Mouse (Mus musculus): ENCODE measurements around the gene Adam23.

- TF ChIP-seq CTCF (IDR thresholded peaks at IDR 0.05; ENCODE audit: low read depth) (no peak), EP300 (IDR thresholded peaks at IDR 0.05; ENCODE audit: low read depth) (no peak)
Observed at GRCm38 (mm10) chr1:63544122-63544521, 98.4 kb downstream of the Adam23 start.
